Mouse (Mus musculus): ENCODE data around the gene Capn1. TPM values are rescaled to one million over a fixed set of nuclear protein-coding genes. Genes with fewer than 3 reads are reported as not detected.
A peak's percentile ranks its signal among the peaks of the same experiment; 100 is the strongest.

The Capn1 gene
- polyA plus RNA-seq, 1 experiment from 2014 or later: 6.8 TPM

DNA sequence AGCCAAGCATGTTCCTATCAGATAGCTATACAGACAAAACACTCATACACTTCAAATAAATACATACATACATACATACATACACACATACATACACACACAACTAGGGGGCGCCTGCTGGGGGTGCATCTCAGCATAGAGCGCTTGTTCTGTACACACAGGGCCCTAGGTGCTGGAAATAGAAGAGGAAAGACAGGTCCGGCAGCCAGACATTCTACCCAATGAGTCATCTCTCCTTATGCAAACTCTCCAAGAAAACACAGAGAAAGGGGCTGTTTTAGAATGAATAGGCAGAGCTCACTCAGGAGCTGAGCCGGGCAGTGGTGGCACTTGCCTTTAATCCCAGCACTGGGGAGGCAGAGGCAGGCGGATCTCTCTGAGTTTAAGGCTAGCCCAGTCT is 15.7 kb downstream of the Capn1 start:
- WGBS (ENCODE audit: insufficient replicate concordance): 75% methylated on average over 5 of the region's 5 CpGs
- H3K36me3 ChIP-seq (replicated peaks; ENCODE audit: insufficient read depth, low read length): peaks cover 35% of the 10 kb centered on the region

DNA sequence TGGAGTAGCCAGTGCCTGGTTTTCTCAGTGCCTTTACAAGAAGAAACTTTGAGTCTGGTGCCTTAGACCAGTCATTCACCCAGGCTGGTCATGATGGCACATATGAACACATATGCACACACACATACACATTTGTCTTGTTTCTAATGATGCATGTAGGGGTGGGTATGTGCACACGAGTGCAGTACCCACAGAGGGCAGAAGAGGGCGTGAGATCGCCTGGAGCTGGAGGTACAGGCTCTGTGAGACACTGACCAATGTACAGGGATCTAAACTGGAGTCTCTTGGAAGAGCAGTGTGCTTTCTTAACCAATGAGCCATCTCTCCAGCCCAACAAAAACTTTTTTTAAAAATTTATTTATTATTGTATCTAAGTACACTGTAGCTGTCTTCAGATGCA is 17.5 kb downstream of the Capn1 start:
- Histone ChIP-seq H3K36me3 (replicated peaks; ENCODE audit: insufficient read depth, low read length) (peaks cover 45% of the 10 kb centered on the region), H3K9ac (replicated peaks) (no peak overlapping the region)

More for the DNA sequence above, 15.7 kb downstream of the Capn1 start:
- Histone ChIP-seq H3K4me3 (ENCODE audit: low read depth, low read length) (no peak overlapping the region), H3K27me3 (ENCODE audit: insufficient read depth, low read length) (no peaks in the 10 kb centered on the region), H3K27ac (ENCODE audit: low read depth) (no peak overlapping the region), H3K4me2 (ENCODE audit: low read depth, low read length) (no peak overlapping the region), H3K9ac (replicated peaks) (no peak overlapping the region), H3K4me1 (ENCODE audit: insufficient read depth) (no peaks in the 10 kb centered on the region), H3K9me3 (ENCODE audit: low read length) (no peaks in the 10 kb centered on the region)
- ATAC-seq (no peak), DNase-seq (no peak)
- TF ChIP-seq CTCF (IDR thresholded peaks at IDR 0.05; ENCODE audit: low read depth) (no peak), EP300 (IDR thresholded peaks at IDR 0.05; ENCODE audit: low read depth) (no peak)

DNA sequence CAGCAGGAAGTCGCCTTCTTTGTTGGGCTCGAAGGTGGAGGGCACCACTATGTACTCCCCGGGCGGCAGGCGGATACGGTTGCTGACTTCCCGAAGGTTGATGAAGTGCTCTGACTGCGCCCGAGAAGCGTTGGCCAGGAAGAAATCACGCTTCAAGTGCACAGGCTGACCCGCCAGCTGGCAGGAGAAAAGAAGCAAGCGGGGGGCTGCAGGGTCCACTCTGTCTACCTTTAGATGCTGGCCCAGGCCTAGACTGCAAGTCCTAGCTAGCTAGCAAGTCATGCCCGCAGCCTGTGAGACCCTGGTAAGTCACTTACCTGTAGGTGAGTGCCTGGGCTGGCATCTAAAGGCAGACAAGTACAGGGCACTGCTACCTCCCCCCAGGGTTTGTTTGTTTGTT is 21.0 kb downstream of the Capn1 start:
- no peak overlapping the region for H3K4me3 ChIP-seq (ENCODE audit: low read depth, low read length)
- TF ChIP-seq CTCF (IDR thresholded peaks at IDR 0.05; ENCODE audit: low read depth) (no peak), EP300 (IDR thresholded peaks at IDR 0.05; ENCODE audit: low read depth) (no peak)
- H3K4me1 ChIP-seq (ENCODE audit: insufficient read depth): peaks cover 2% of the 10 kb centered on the region
- H3K36me3 ChIP-seq (replicated peaks; ENCODE audit: insufficient read depth, low read length): peaks cover 59% of the 10 kb centered on the region
- no peaks in the 10 kb centered on the region for H3K9me3 ChIP-seq (ENCODE audit: low read length)
- H3K9ac ChIP-seq (replicated peaks): no peak overlapping the region
- H3K27ac ChIP-seq (ENCODE audit: low read depth): no peak overlapping the region
- no peak for ATAC-seq
- H3K27me3 ChIP-seq (ENCODE audit: insufficient read depth, low read length): no peaks in the 10 kb centered on the region
- WGBS (ENCODE audit: insufficient replicate concordance): 90% methylated on average over 14 of the region's 14 CpGs
- H3K4me2 ChIP-seq (ENCODE audit: low read depth, low read length): no peak overlapping the region
- no peak for DNase-seq

More for the DNA sequence above, 17.5 kb downstream of the Capn1 start:
- Histone ChIP-seq H3K27me3 (ENCODE audit: insufficient read depth, low read length) (no peaks in the 10 kb centered on the region), H3K4me3 (ENCODE audit: low read depth, low read length) (no peak overlapping the region), H3K4me2 (ENCODE audit: low read depth, low read length) (no peak overlapping the region), H3K27ac (ENCODE audit: low read depth) (no peak overlapping the region), H3K9me3 (ENCODE audit: low read length) (no peaks in the 10 kb centered on the region), H3K4me1 (ENCODE audit: insufficient read depth) (no peaks in the 10 kb centered on the region)
- TF ChIP-seq EP300 (IDR thresholded peaks at IDR 0.05; ENCODE audit: low read depth): no peak
- peak; percentile 58 for TF ChIP-seq CTCF (IDR thresholded peaks at IDR 0.05; ENCODE audit: low read depth)
- no peak for ATAC-seq
- 85% methylated on average over 3 of the region's 3 CpGs for WGBS (ENCODE audit: insufficient replicate concordance)
- DNase-seq: no peak

DNA sequence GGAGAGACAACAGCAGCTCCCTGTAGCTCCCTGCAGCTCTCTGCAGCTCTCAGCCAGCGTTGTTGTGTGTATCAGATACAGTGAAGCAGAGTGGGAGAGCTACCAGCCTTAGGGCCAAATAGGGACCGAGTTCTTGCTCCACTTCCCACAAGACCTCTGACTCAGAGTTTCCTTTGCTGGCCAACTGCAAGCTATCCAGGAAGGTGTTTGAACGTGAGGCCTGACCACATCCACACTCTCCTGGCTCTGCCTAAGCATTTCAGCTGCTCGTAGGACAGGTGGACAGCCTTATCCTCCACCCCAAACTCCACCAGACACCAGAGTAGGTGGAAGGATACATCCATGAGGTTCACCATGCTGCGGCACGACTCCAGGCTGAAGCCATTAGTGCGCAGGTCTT is 23.7 kb downstream of the Capn1 start:
- Histone ChIP-seq H3K27ac (ENCODE audit: low read depth) (peak overlapping the region; percentile 51), H3K9me3 (ENCODE audit: low read length) (no peaks in the 10 kb centered on the region), H3K9ac (replicated peaks) (no peak overlapping the region), H3K36me3 (replicated peaks; ENCODE audit: insufficient read depth, low read length) (peaks cover 50% of the 10 kb centered on the region), H3K27me3 (ENCODE audit: insufficient read depth, low read length) (no peaks in the 10 kb centered on the region), H3K4me3 (ENCODE audit: low read depth, low read length) (no peak overlapping the region), H3K4me2 (ENCODE audit: low read depth, low read length) (no peak overlapping the region), H3K4me1 (ENCODE audit: insufficient read depth) (peaks cover 19% of the 10 kb centered on the region)
- DNase-seq (no peak), ATAC-seq (no peak)
- WGBS (ENCODE audit: insufficient replicate concordance): 63% methylated on average over 7 of the region's 7 CpGs
- TF ChIP-seq EP300 (IDR thresholded peaks at IDR 0.05; ENCODE audit: low read depth): no peak
- TF ChIP-seq CTCF (IDR thresholded peaks at IDR 0.05; ENCODE audit: low read depth): no peak

DNA sequence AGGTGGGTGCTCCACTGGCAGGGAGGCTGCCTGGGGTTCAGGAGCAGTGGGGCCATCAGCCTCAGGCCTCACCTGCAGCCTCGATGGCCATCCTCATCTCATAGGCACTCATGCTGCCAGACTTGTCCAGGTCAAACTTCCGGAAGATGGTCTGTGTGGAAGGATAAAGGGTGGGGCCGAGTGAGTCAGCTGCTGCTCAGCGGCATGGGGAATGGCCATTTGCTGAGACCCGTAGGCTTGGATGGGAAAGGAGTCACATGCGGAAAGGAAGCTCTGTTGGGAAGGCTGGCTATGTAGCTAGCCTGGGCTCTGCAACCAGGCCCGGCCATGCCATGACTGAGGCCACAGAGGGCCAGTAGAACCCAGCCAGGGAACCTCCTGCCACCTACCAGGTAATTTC is 24.2 kb downstream of the Capn1 start:
- peak overlapping the region; percentile 51 for H3K27ac ChIP-seq (ENCODE audit: low read depth)
- H3K4me3 ChIP-seq (ENCODE audit: low read depth, low read length): no peak overlapping the region
- H3K27me3 ChIP-seq (ENCODE audit: insufficient read depth, low read length): no peaks in the 10 kb centered on the region

DNA sequence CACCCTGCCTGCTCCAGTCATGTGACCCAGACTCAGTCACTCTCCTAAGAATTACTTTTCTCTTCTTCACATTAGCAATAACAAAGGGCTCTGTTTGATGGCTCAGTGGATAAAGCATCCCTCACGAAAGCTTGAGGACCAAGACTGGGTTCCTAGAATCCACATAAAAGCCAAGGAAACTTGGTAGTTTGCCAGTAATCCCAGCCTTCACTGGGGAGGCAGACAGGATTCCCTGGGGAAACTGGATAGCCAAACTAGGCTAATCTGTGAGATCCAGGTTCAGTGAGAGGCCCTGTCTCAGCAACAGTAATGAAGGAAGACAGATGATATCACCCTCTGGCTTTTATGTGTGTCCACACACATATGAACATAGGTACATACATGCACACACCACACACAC is 24.8 kb downstream of the Capn1 start:
- Histone ChIP-seq H3K27me3 (ENCODE audit: insufficient read depth, low read length) (no peaks in the 10 kb centered on the region), H3K9ac (replicated peaks) (no peak overlapping the region), H3K4me1 (ENCODE audit: insufficient read depth) (peaks cover 19% of the 10 kb centered on the region), H3K27ac (ENCODE audit: low read depth) (no peak overlapping the region), H3K36me3 (replicated peaks; ENCODE audit: insufficient read depth, low read length) (peaks cover 44% of the 10 kb centered on the region), H3K4me2 (ENCODE audit: low read depth, low read length) (no peak overlapping the region), H3K4me3 (ENCODE audit: low read depth, low read length) (no peak overlapping the region), H3K9me3 (ENCODE audit: low read length) (no peaks in the 10 kb centered on the region)
- WGBS (ENCODE audit: insufficient replicate concordance): 80% methylated on average over 1 of the region's 1 CpGs
- DNase-seq (no peak), ATAC-seq (no peak)
- TF ChIP-seq CTCF (IDR thresholded peaks at IDR 0.05; ENCODE audit: low read depth): no peak
- no peak for TF ChIP-seq EP300 (IDR thresholded peaks at IDR 0.05; ENCODE audit: low read depth)

More for the DNA sequence above, 24.2 kb downstream of the Capn1 start:
- no peak overlapping the region; the same call in 1 of the 2 replicates for H3K4me2 ChIP-seq (ENCODE audit: low read depth, low read length)
- peaks cover 19% of the 10 kb centered on the region for H3K4me1 ChIP-seq (ENCODE audit: insufficient read depth)
- H3K9ac ChIP-seq (replicated peaks): no peak overlapping the region
- no peaks in the 10 kb centered on the region for H3K9me3 ChIP-seq (ENCODE audit: low read length)
- DNase-seq: no peak
- no peak for ATAC-seq
- peaks cover 47% of the 10 kb centered on the region for H3K36me3 ChIP-seq (replicated peaks; ENCODE audit: insufficient read depth, low read length)
- WGBS (ENCODE audit: insufficient replicate concordance): 88% methylated on average over 7 of the region's 7 CpGs
- TF ChIP-seq CTCF (IDR thresholded peaks at IDR 0.05; ENCODE audit: low read depth) (no peak), EP300 (IDR thresholded peaks at IDR 0.05; ENCODE audit: low read depth) (no peak)

DNA sequence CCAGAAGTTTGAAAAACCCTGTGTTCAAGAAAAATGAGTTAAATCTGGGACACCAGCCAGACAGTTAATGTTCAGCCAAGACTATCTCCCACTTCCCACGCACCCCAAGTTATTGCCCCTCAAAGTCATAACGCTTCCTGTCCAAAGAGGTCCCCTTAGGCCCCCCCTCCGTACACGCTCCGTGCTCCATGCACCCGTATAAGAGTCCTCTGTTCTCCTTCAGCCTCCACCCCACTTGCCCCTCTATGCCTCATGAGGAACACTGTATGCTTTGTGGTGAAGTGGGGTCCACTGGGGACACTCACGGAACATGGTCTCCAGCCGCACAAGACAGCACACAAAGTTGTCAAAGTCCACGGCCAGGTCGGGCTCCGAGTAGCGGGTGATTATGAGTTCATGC is 25.7 kb downstream of the Capn1 start:
- ATAC-seq: no peak
- WGBS (ENCODE audit: insufficient replicate concordance): 71% methylated on average over 12 of the region's 12 CpGs

More for the DNA sequence above, 25.7 kb downstream of the Capn1 start:
- TF ChIP-seq CTCF (IDR thresholded peaks at IDR 0.05; ENCODE audit: low read depth) (no peak), EP300 (IDR thresholded peaks at IDR 0.05; ENCODE audit: low read depth) (no peak)
- peaks cover 19% of the 10 kb centered on the region for H3K4me1 ChIP-seq (ENCODE audit: insufficient read depth)
- DNase-seq: no peak
- no peak overlapping the region for H3K9ac ChIP-seq (replicated peaks)
- 0 out of 2 replicates have a peak overlapping the region, but pooled peaks have one; percentile 34 for H3K27ac ChIP-seq (ENCODE audit: low read depth)
- H3K36me3 ChIP-seq (replicated peaks; ENCODE audit: insufficient read depth, low read length): peaks cover 38% of the 10 kb centered on the region
- H3K27me3 ChIP-seq (ENCODE audit: insufficient read depth, low read length): no peaks in the 10 kb centered on the region
- no peaks in the 10 kb centered on the region for H3K9me3 ChIP-seq (ENCODE audit: low read length)
- H3K4me2 ChIP-seq (ENCODE audit: low read depth, low read length): peak overlapping the region; percentile 15; the same call in 1 of the 2 replicates
- no peak overlapping the region for H3K4me3 ChIP-seq (ENCODE audit: low read depth, low read length)

Data from liver, postnatal 0 days (tissue).